Comparison of ENCODE assay signal across 8 mouse cellular contexts in the genomic region with DNA sequence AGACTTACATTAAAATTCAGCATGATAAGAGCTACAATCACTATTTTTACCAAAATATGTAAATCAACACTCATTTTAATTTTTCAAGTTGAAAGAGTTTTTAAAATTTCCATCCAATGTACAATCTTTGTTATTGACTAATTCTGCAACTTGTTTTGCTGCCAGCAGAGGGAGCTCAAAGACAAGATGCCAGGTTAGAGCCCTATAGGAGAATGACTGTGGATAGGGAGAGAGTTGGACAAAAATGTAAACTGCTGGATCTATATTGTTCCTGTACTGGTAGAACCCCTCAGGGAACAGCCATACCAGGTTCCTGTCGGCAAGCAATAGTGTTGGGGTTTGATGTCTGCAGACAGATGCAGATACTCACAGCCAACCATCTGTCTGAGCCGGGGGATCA.
A peak's percentile ranks its signal among the peaks of the same experiment; 100 is the strongest.
DNase-seq lines count a peak whose midpoint lies in the region; ATAC-seq and TF ChIP-seq lines count a peak whose summit lies in the region.
"Had no signal": no experiment of that assay in that cellular context is flagged by ENCODE, and none has a peak within 500 bp of the region (broad histone marks: within the 10 kb centered on the region; RNA-seq: fewer than 3 reads in every experiment).

No protein-coding gene starts in this region.

- TF ChIP-seq CTCF in liver, embryonic 14.5 days (IDR thresholded peaks at IDR 0.05; ENCODE audit: low read depth): peak; percentile 46
- TF ChIP-seq CTCF in brain, embryonic 14.5 days (IDR thresholded peaks at IDR 0.05; ENCODE audit: borderline replicate concordance, extremely low read depth, insufficient read depth, insufficient read length): peak; percentile 60; the same call in 1 of the 2 replicates

- TF ChIP-seq EP300 in liver, embryonic 14.5 days (IDR thresholded peaks at IDR 0.05; ENCODE audit: low read depth): no peak

- no peak for TF ChIP-seq POLR2A in brain, embryonic 14.5 days (IDR thresholded peaks at IDR 0.05; ENCODE audit: borderline replicate concordance, extremely low read depth, insufficient read depth, insufficient read length, poor library complexity, severe bottlenecking)

- H3K4me3 ChIP-seq in liver, embryonic 14.5 days (ENCODE audit: insufficient read depth in 1 of 2, low read depth in 2 of 2, low read length in 2 of 2): no peak overlapping the region
- no peak overlapping the region for H3K4me3 ChIP-seq in forebrain, embryonic 11.5 days (ENCODE audit: low read depth, low read length)
- no peak overlapping the region for H3K4me3 ChIP-seq in neural tube, embryonic 11.5 days (ENCODE audit: low read depth, low read length)
- H3K4me3 ChIP-seq: lung, embryonic 15.5 days had no signal

- H3K36me3 ChIP-seq in liver, embryonic 14.5 days (replicated peaks; ENCODE audit: control insufficient read depth, insufficient read depth, low read depth): no peaks in the 10 kb centered on the region
- no peaks in the 10 kb centered on the region for H3K36me3 ChIP-seq in forebrain, embryonic 11.5 days (ENCODE audit: control insufficient read depth, insufficient read depth, low read length)
- H3K36me3 ChIP-seq in neural tube, embryonic 11.5 days (ENCODE audit: control insufficient read depth, insufficient read depth, low read length): no peaks in the 10 kb centered on the region
- H3K36me3 ChIP-seq: lung, embryonic 15.5 days had no signal

- H3K9me3 ChIP-seq in liver, embryonic 14.5 days (ENCODE audit: control insufficient read depth, low read length): no peaks in the 10 kb centered on the region
- H3K9me3 ChIP-seq in forebrain, embryonic 11.5 days (ENCODE audit: control insufficient read depth, low read length): no peaks in the 10 kb centered on the region
- no peaks in the 10 kb centered on the region for H3K9me3 ChIP-seq in neural tube, embryonic 11.5 days (ENCODE audit: control insufficient read depth, low read length)
- H3K9me3 ChIP-seq: lung, embryonic 15.5 days had no signal

- ATAC-seq in liver, embryonic 14.5 days (ENCODE audit: insufficient read depth): no peak
- ATAC-seq in forebrain, embryonic 11.5 days (replicated peaks; ENCODE audit: low FRiP score): 0 out of 2 replicates have a peak, but pooled peaks have one; percentile 53
- no peak for ATAC-seq in neural tube, embryonic 11.5 days (ENCODE audit: insufficient read depth, low FRiP score, low TSS enrichment)
- no peak for ATAC-seq in inflammation-experienced regulatory T-cells, adult 6 months

- DNase-seq in liver, embryonic 14.5 days (ENCODE audit: low read depth in 3 of 3, low spot score in 3 of 3): no peak
- DNase-seq in liver: no peak
- DNase-seq in brain, embryonic 14.5 days (ENCODE audit: low read depth): peak; percentile 66
- DNase-seq in forebrain, embryonic 11.5 days (ENCODE audit: low spot score): no peak
- DNase-seq in layer of hippocampus, adult 9-11 months: peak; percentile 2
- peak; percentile 11 for DNase-seq in neural tube, embryonic 11.5 days (ENCODE audit: low spot score)

- no peak overlapping the region for H3K4me2 ChIP-seq in liver, embryonic 14.5 days (ENCODE audit: low read depth)
- H3K4me2 ChIP-seq in forebrain, embryonic 11.5 days (ENCODE audit: low read depth, low read length, severe bottlenecking): no peak overlapping the region
- no peak overlapping the region for H3K4me2 ChIP-seq in neural tube, embryonic 11.5 days (ENCODE audit: low read depth)
- H3K4me2 ChIP-seq: lung, embryonic 15.5 days had no signal

- WGBS in liver, embryonic 14.5 days (ENCODE audit: insufficient replicate concordance): 54% methylated on average over 2 of the region's 2 CpGs
- 74% methylated on average over 2 of the region's 2 CpGs for WGBS in forebrain, embryonic 11.5 days
- 66% methylated on average over 2 of the region's 2 CpGs for whole genome bisulfite sequencing in neural tube, embryonic 11.5 days

- H3K27me3 ChIP-seq in liver, embryonic 14.5 days (ENCODE audit: control insufficient read depth, insufficient read depth, low read length): no peaks in the 10 kb centered on the region
- H3K27me3 ChIP-seq in forebrain, embryonic 11.5 days (ENCODE audit: control insufficient read depth, insufficient read depth, low read length): no peaks in the 10 kb centered on the region
- no peaks in the 10 kb centered on the region for H3K27me3 ChIP-seq in neural tube, embryonic 11.5 days (ENCODE audit: control insufficient read depth, insufficient read depth, low read length)
- H3K27me3 ChIP-seq: lung, embryonic 15.5 days had no signal

- H3K9ac ChIP-seq in liver, embryonic 14.5 days (replicated peaks): no peak overlapping the region
- no peak overlapping the region for H3K9ac ChIP-seq in forebrain, embryonic 11.5 days (ENCODE audit: low read length)
- no peak overlapping the region for H3K9ac ChIP-seq in neural tube, embryonic 11.5 days (ENCODE audit: low read length)
- H3K9ac ChIP-seq: lung, embryonic 15.5 days had no signal

- H3K4me1 ChIP-seq in liver, embryonic 14.5 days (replicated peaks; ENCODE audit: control insufficient read depth in 2 of 2, insufficient read depth in 2 of 2, low read length in 1 of 2): no peaks in the 10 kb centered on the region
- H3K4me1 ChIP-seq in forebrain, embryonic 11.5 days (replicated peaks; ENCODE audit: control insufficient read depth, insufficient read depth, low read length): no peaks in the 10 kb centered on the region
- no peaks in the 10 kb centered on the region for H3K4me1 ChIP-seq in neural tube, embryonic 11.5 days (ENCODE audit: control insufficient read depth, insufficient read depth, low read length)
- H3K4me1 ChIP-seq: lung, embryonic 15.5 days had no signal

- H3K27ac ChIP-seq in liver, embryonic 14.5 days: no peak overlapping the region
- H3K27ac ChIP-seq in forebrain, embryonic 11.5 days (ENCODE audit: low read depth, low read length): no peak overlapping the region
- no peak overlapping the region for H3K27ac ChIP-seq in neural tube, embryonic 11.5 days (ENCODE audit: low read depth, low read length)
- H3K27ac ChIP-seq: lung, embryonic 15.5 days had no signal

Comparison
In these comparisons a context has a peak if more than half of its experiments do, and no peak if none do; other contexts are left out.
1. DNase-seq: peak in brain, embryonic 14.5 days (single experiment), layer of hippocampus, adult 9-11 months (single experiment) and neural tube, embryonic 11.5 days (single experiment); none in liver, embryonic 14.5 days (0 of 3), liver (single experiment) and forebrain, embryonic 11.5 days (single experiment).